Mouse (Mus musculus) embryonic facial prominence, embryonic 14.5 days (tissue): ENCODE measurements at regions not wholly inside any gene's neighbourhood (a gene's known extent, or its start where the extent isn't known, plus 50 kb on each side); places are given as distances from the start of the nearest gene placed in this dataset.

Experiments
- ATAC-seq: fragments of 200-750 bp; cut with Nextera tagmentation; 2 replicates; pipeline ENCODE4 v1.8.0; 2017; ENCODE audit warnings: low read depth, moderate number of reproducible peaks, moderate TSS enrichment
- DNase-seq: peaks from one replicate; pipeline ENCODE4 v3.0.0-alpha.2; 2015; ENCODE audit warnings: low spot score
- H3K27ac ChIP-seq: fragments of 300-500 bp; sonication (generic); replicated peaks from 2 replicates; pipeline ENCODE4 v1.5.1; 2014; ENCODE audit warnings: low read depth, mild to moderate bottlenecking, low read length, moderate library complexity
- H3K27me3 ChIP-seq: fragments of 300-500 bp; sonication (generic); replicated peaks from 2 replicates; pipeline ENCODE4 v1.6.1; 2014; ENCODE audit warnings: low read length; ENCODE audit not compliant: control insufficient read depth, insufficient read depth
- H3K36me3 ChIP-seq: fragments of 300-500 bp; sonication (generic); 2 replicates; pipeline ENCODE4 v1.6.1; 2014; ENCODE audit warnings: low read length, mixed read lengths; ENCODE audit not compliant: control insufficient read depth, insufficient read depth
- H3K4me1 ChIP-seq: fragments of 300-500 bp; sonication (generic); 2 replicates; pipeline ENCODE4 v1.6.1; 2014; ENCODE audit warnings: antibody characterized with exemption, low read length; ENCODE audit not compliant: control insufficient read depth, insufficient read depth
- H3K4me2 ChIP-seq: fragments of 300-500 bp; sonication (generic); 2 replicates; pipeline ENCODE4 v1.6.1; 2014; ENCODE audit warnings: low read depth, mild to moderate bottlenecking, low read length, moderate library complexity, mixed read lengths
- H3K4me3 ChIP-seq: fragments of 300-500 bp; sonication (generic); 2 replicates; pipeline ENCODE4 v1.5.1; 2014; ENCODE audit warnings: low read depth, mild to moderate bottlenecking, low read length
- H3K9ac ChIP-seq: fragments of 300-500 bp; sonication (generic); 2 replicates; pipeline ENCODE4 v1.6.1; 2014; ENCODE audit warnings: low read depth, mild to moderate bottlenecking, low read length, moderate library complexity, mixed read lengths
- H3K9me3 ChIP-seq: fragments of 300-500 bp; sonication (generic); 2 replicates; pipeline ENCODE4 v1.6.1; 2016; ENCODE audit warnings: low read length; ENCODE audit not compliant: control insufficient read depth
- WGBS: fragments of 180-500 bp; shearing (Covaris S2); extraction: QIAGEN DNeasy Blood & Tissue Kit; methylation state at CpG from one replicate; pipeline ENCODE4 v1.1.7; 2014; 5-methylcytosine and 5-hydroxymethylcytosine counted together

GRCm38 (mm10) chrX:53976273-53977135 is 179.0 kb upstream of the Xlr start:
- Histone ChIP-seq H3K4me1 (no peaks in the 10 kb centered on the region), H3K27me3 (0 out of 2 replicates have a peak, but pooled peaks cover 3% of the 10 kb centered on the region), H3K9me3 (no peaks in the 10 kb centered on the region), H3K4me2 (peak overlapping the region; percentile 62), H3K27ac (no peak overlapping the region), H3K9ac (no peak overlapping the region), H3K4me3 (peak overlapping the region; percentile 37), H3K36me3 (no peaks in the 10 kb centered on the region)
- 14% methylated on average over 30 of the region's 42 CpGs for WGBS
- no peak for ATAC-seq
- DNase-seq = peak; percentile 0

GRCm38 (mm10) chrX:53975545-53976272 is 178.2 kb upstream of the Xlr start:
- peak overlapping the region; percentile 37 for H3K4me3 ChIP-seq
- H3K4me2 ChIP-seq = peak overlapping the region; percentile 62
- no peak overlapping the region for H3K27ac ChIP-seq
- ATAC-seq = no peak
- H3K9me3 ChIP-seq = no peaks in the 10 kb centered on the region
- no peak for DNase-seq
- WGBS = 21% methylated on average over 19 of the region's 28 CpGs
- 0 out of 2 replicates have a peak, but pooled peaks cover 3% of the 10 kb centered on the region for H3K27me3 ChIP-seq
- H3K4me1 ChIP-seq = no peaks in the 10 kb centered on the region
- H3K36me3 ChIP-seq = no peaks in the 10 kb centered on the region
- no peak overlapping the region for H3K9ac ChIP-seq

GRCm38 (mm10) chrX:53974732-53975544 is 177.4 kb upstream of the Xlr start:
- DNase-seq (peak; percentile 0), ATAC-seq (peak; percentile 9; the same call in 1 of the 2 replicates)
- 0 out of 2 replicates have a peak, but pooled peaks cover 3% of the 10 kb centered on the region for H3K27me3 ChIP-seq
- 22% methylated on average over 30 of the region's 52 CpGs for WGBS
- no peak overlapping the region for H3K27ac ChIP-seq
- no peaks in the 10 kb centered on the region for H3K4me1 ChIP-seq
- 0 out of 2 replicates have a peak overlapping the region, but pooled peaks have one; percentile 30 for H3K9ac ChIP-seq
- H3K4me3 ChIP-seq = peak overlapping the region; percentile 37
- H3K9me3 ChIP-seq = no peaks in the 10 kb centered on the region
- peak overlapping the region; percentile 62 for H3K4me2 ChIP-seq
- H3K36me3 ChIP-seq = no peaks in the 10 kb centered on the region
